Mouse (Mus musculus): Measurements from ENCODE around the gene Cacna2d3.

DNA sequence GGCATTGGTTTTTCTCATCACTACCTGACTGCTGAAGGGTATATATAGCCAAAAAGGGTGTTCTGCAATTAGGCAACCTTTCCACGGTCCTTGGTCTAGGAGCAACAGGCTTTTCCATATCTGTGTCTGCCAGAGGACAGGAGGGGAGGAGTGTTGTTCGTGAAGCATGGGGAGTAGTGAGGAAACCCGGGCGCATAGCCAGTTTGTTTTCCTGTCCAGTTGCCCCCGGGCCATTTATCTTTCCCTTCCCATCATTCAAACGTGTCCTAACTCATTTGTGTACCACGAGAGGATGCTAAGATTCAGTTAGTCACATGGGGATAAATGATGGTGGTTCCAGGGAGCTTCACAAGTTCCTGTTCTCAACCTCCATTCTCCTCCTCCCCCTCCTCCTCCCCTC, 283.0 kb downstream of the Cacna2d3 start:
- no peak for TF ChIP-seq JUND (IDR thresholded peaks at IDR 0.05; ENCODE audit: low read depth, low read length)
- TF ChIP-seq NELFE (IDR thresholded peaks at IDR 0.05; ENCODE audit: low read depth, low read length) = no peak
- TF ChIP-seq POLR2A (IDR thresholded peaks at IDR 0.05; ENCODE audit: control insufficient read depth in 1 of 2, insufficient read depth in 1 of 2, low read depth in 1 of 2, low read length in 2 of 2, poor library complexity in 1 of 2) = no peak
- TF ChIP-seq ZNF384 (IDR thresholded peaks at IDR 0.05; ENCODE audit: low read depth, low read length) = no peak
- no peak for TF ChIP-seq CTCF (IDR thresholded peaks at IDR 0.05 in 2 of 3, conservative IDR thresholded peaks at IDR 0.05 in 1 of 3; ENCODE audit: control insufficient read depth in 1 of 3, insufficient read depth in 1 of 3, low read depth in 2 of 3, low read length in 3 of 3, poor library complexity in 1 of 3, severe bottlenecking in 1 of 3)
- no peak for TF ChIP-seq CHD2 (IDR thresholded peaks at IDR 0.05; ENCODE audit: low read length)
- no peak for TF ChIP-seq UBTF (IDR thresholded peaks at IDR 0.05; ENCODE audit: borderline replicate concordance, insufficient read depth, low read depth, low read length)
- TF ChIP-seq KAT2A (conservative IDR thresholded peaks at IDR 0.05; ENCODE audit: low read depth, low read length) = no peak
- TF ChIP-seq MYC (IDR thresholded peaks at IDR 0.05; ENCODE audit: low read depth, low read length) = no peak
- no peak for TF ChIP-seq MAX (IDR thresholded peaks at IDR 0.05; ENCODE audit: low read length)
- no peak for TF ChIP-seq ZMIZ1 (IDR thresholded peaks at IDR 0.05; ENCODE audit: low read depth, low read length)
- no peak for TF ChIP-seq ZKSCAN1 (IDR thresholded peaks at IDR 0.05; ENCODE audit: low read depth, low read length)
- TF ChIP-seq EP300 (IDR thresholded peaks at IDR 0.05; ENCODE audit: low read depth in 1 of 2, low read length in 2 of 2) = no peak

Measured in MEL (cell line).